Mouse (Mus musculus) gastrocnemius, postnatal 36 days (tissue): Measurements from ENCODE around the gene Smc6. TPM values are rescaled to one million over a fixed set of nuclear protein-coding genes. Genes with fewer than 3 reads are reported as not detected.

ENCODE experiments used
- DNase-seq, 2 experiments: peaks; one replicate each; pipeline ENCODE4 v3.0.0; 2022
- intact Hi-C: fragments of 180-260 bp; cut with DNase I; formaldehyde crosslinking; loops from one replicate; pipeline ENCODE4 v1.15.1; 2025
- long read RNA-seq, 2 experiments: library from polyadenylated mRNA; stranded (forward); transcript quantifications; one replicate each; pipeline ENCODE4 v2.0.0; 2021
- total RNA-seq, 2 experiments: library from RNA; stranded (reverse); gene quantifications; 2 replicates each; pipeline ENCODE4 v1.2.3; 2021

The Smc6 gene
- 10 to 100 TPM; 24.9 to 36.5 TPM for total RNA-seq
- long read RNA-seq, experiment 1, full-length matches to known transcripts, result 13 of 24 reads
- long read RNA-seq, experiment 1, partial matches to known transcripts, result 7 of 24 reads
- long read RNA-seq, experiment 1, other reads (novel, unspliced or antisense), result 4 of 24 reads
- long read RNA-seq, experiment 2, full-length matches to known transcripts, result 13 of 25 reads
- long read RNA-seq, experiment 2, partial matches to known transcripts, result 9 of 25 reads
- long read RNA-seq, experiment 2, other reads (novel, unspliced or antisense), result 3 of 25 reads

- peak; percentile 93 to 95 for DNase-seq
- intact Hi-C loops, result loop anchor here (5.0 kb wide), 1 partner anchor 68 kb away; no protein-coding TSS in a partner anchor
Measured at GRCm38 (mm10) chr12:11265382-11266281, at the start of gene Smc6, which contains the start of gene Gen1. Gene Smc6 (plus strand): TSS chr12:11265886. Gene Gen1 (minus strand): TSS chr12:11265801.

GRCm38 (mm10) chr12:11216454-11216853, 49.2 kb upstream of the Smc6 start:
- intact Hi-C loops, result no loop called here
- DNase-seq, result no peak

GRCm38 (mm10) chr12:11217726-11218250, 47.9 kb upstream of the Smc6 start:
- intact Hi-C loops, result no loop called here
- no peak for DNase-seq

- intact Hi-C loops, result no loop called here
- DNase-seq, result peak in 1 of 2 experiments; percentile 31
Measured at GRCm38 (mm10) chr12:11221524-11222330, 44.0 kb upstream of the Smc6 start.

- DNase-seq, result no peak
- intact Hi-C loops, result no loop called here
Measured at GRCm38 (mm10) chr12:11222566-11222965, 43.1 kb upstream of the Smc6 start.

GRCm38 (mm10) chr12:11223090-11223489, 42.6 kb upstream of the Smc6 start:
- DNase-seq, result no peak
- intact Hi-C loops, result no loop called here

GRCm38 (mm10) chr12:11224722-11225121, 41.0 kb upstream of the Smc6 start:
- DNase-seq, result no peak
- intact Hi-C loops, result no loop called here

- intact Hi-C loops, result no loop called here
- no peak for DNase-seq
Measured at GRCm38 (mm10) chr12:11226123-11226522, 39.6 kb upstream of the Smc6 start.

- no peak for DNase-seq
- intact Hi-C loops, result no loop called here
Measured at GRCm38 (mm10) chr12:11226529-11227268, 39.0 kb upstream of the Smc6 start.

- intact Hi-C loops, result no loop called here
- DNase-seq, result no peak
Measured at GRCm38 (mm10) chr12:11230267-11230666, 35.4 kb upstream of the Smc6 start.

GRCm38 (mm10) chr12:11235996-11236395, 29.7 kb upstream of the Smc6 start:
- intact Hi-C loops, result no loop called here
- no peak for DNase-seq

GRCm38 (mm10) chr12:11247460-11247859, 18.2 kb upstream of the Smc6 start:
- intact Hi-C loops, result no loop called here
- DNase-seq, result no peak

- intact Hi-C loops, result no loop called here
- no peak for DNase-seq
Measured at GRCm38 (mm10) chr12:11250322-11250721, 15.4 kb upstream of the Smc6 start.

GRCm38 (mm10) chr12:11264895-11265294, 791 bp upstream of the Smc6 start:
- intact Hi-C loops, result loop anchor here (5.0 kb wide), 1 partner anchor 68 kb away; no protein-coding TSS in a partner anchor

GRCm38 (mm10) chr12:11266282-11266985, 748 bp downstream of the Smc6 start:
- intact Hi-C loops, result loop anchor here (5.0 kb wide), 1 partner anchor 69 kb away; no protein-coding TSS in a partner anchor
- peak in 1 of 2 experiments; percentile 46 for DNase-seq

More at GRCm38 (mm10) chr12:11264895-11265294, 791 bp upstream of the Smc6 start:
- DNase-seq, result no peak

GRCm38 (mm10) chr12:11267030-11267429, 1.3 kb downstream of the Smc6 start:
- DNase-seq, result no peak
- intact Hi-C loops, result loop anchor here (5.0 kb wide), 1 partner anchor 70 kb away; no protein-coding TSS in a partner anchor

GRCm38 (mm10) chr12:11272568-11272967, 6.9 kb downstream of the Smc6 start:
- DNase-seq, result no peak
- intact Hi-C loops, result no loop called here

- intact Hi-C loops, result no loop called here
- no peak for DNase-seq
Measured at GRCm38 (mm10) chr12:11273185-11273584, 7.5 kb downstream of the Smc6 start.

GRCm38 (mm10) chr12:11276632-11277031, 10.9 kb downstream of the Smc6 start:
- intact Hi-C loops, result no loop called here
- no peak for DNase-seq
